Mouse (Mus musculus): ENCODE data around the gene Tmem119. TPM values are rescaled to one million over a fixed set of nuclear protein-coding genes. Genes with fewer than 3 reads are reported as not detected.
"Not testable (repeated sequence)": the region's sequence is repeated elsewhere in the genome, so short reads cannot be mapped to it uniquely, and the experiment has no call there.

Gene Tmem119
- polyA plus RNA-seq, 1 experiment from 2014 or later: 131 TPM

GRCm38 (mm10) chr5:113781875-113782274, 18.4 kb downstream of the Tmem119 start:
- no peak for DNase-seq (ENCODE audit: low spot score)
- Histone ChIP-seq H3K9me3 (ENCODE audit: control insufficient read depth, low read length) (no peaks in the 10 kb centered on the region), H3K27ac (replicated peaks; ENCODE audit: low read depth, low read length) (no peak overlapping the region), H3K4me1 (ENCODE audit: control insufficient read depth, insufficient read depth, low read length) (peaks cover 23% of the 10 kb centered on the region), H3K4me3 (ENCODE audit: low read depth, low read length) (no peak overlapping the region), H3K4me2 (ENCODE audit: low read depth, severe bottlenecking) (no peak overlapping the region), H3K36me3 (ENCODE audit: control insufficient read depth, insufficient read depth, low read length) (no peaks in the 10 kb centered on the region; the same call in 1 of the 2 replicates), H3K9ac (ENCODE audit: low read length) (no peak overlapping the region), H3K27me3 (ENCODE audit: control insufficient read depth, insufficient read depth, low read length) (no peaks in the 10 kb centered on the region)
- no peak for ATAC-seq (ENCODE audit: insufficient number of reproducible peaks, low FRiP score, low TSS enrichment, low read depth)
- WGBS: 82% methylated on average over 7 of the region's 7 CpGs

- H3K27ac ChIP-seq (replicated peaks; ENCODE audit: low read depth, low read length): peak overlapping the region; percentile 42; the same call in 1 of the 2 replicates
Observed at GRCm38 (mm10) chr5:113781254-113781653, 19.1 kb downstream of the Tmem119 start.

GRCm38 (mm10) chr5:113780763-113781162, 19.6 kb downstream of the Tmem119 start:
- Histone ChIP-seq H3K4me1 (ENCODE audit: control insufficient read depth, insufficient read depth, low read length) (peaks cover 23% of the 10 kb centered on the region), H3K27me3 (ENCODE audit: control insufficient read depth, insufficient read depth, low read length) (no peaks in the 10 kb centered on the region), H3K9ac (ENCODE audit: low read length) (no peak overlapping the region), H3K36me3 (ENCODE audit: control insufficient read depth, insufficient read depth, low read length) (peaks cover 1% of the 10 kb centered on the region; the same call in 1 of the 2 replicates), H3K4me3 (ENCODE audit: low read depth, low read length) (no peak overlapping the region), H3K9me3 (ENCODE audit: control insufficient read depth, low read length) (no peaks in the 10 kb centered on the region), H3K27ac (replicated peaks; ENCODE audit: low read depth, low read length) (peak overlapping the region; percentile 42; the same call in 1 of the 2 replicates), H3K4me2 (ENCODE audit: low read depth, severe bottlenecking) (no peak overlapping the region)
- no peak for ATAC-seq (ENCODE audit: insufficient number of reproducible peaks, low FRiP score, low TSS enrichment, low read depth)
- WGBS: 84% methylated on average over 5 of the region's 5 CpGs
- DNase-seq (ENCODE audit: low spot score): no peak

More at GRCm38 (mm10) chr5:113781254-113781653, 19.1 kb downstream of the Tmem119 start:
- no peak overlapping the region for H3K4me2 ChIP-seq (ENCODE audit: low read depth, severe bottlenecking)
- H3K4me1 ChIP-seq (ENCODE audit: control insufficient read depth, insufficient read depth, low read length): peaks cover 23% of the 10 kb centered on the region
- H3K27me3 ChIP-seq (ENCODE audit: control insufficient read depth, insufficient read depth, low read length): no peaks in the 10 kb centered on the region
- no peaks in the 10 kb centered on the region; the same call in 1 of the 2 replicates for H3K36me3 ChIP-seq (ENCODE audit: control insufficient read depth, insufficient read depth, low read length)
- no peak for DNase-seq (ENCODE audit: low spot score)
- no peak overlapping the region for H3K9ac ChIP-seq (ENCODE audit: low read length)
- no peaks in the 10 kb centered on the region for H3K9me3 ChIP-seq (ENCODE audit: control insufficient read depth, low read length)
- no peak for ATAC-seq (ENCODE audit: insufficient number of reproducible peaks, low FRiP score, low TSS enrichment, low read depth)
- 64% methylated on average over 7 of the region's 7 CpGs for WGBS
- no peak overlapping the region for H3K4me3 ChIP-seq (ENCODE audit: low read depth, low read length)

- Histone ChIP-seq H3K4me2 (ENCODE audit: low read depth, severe bottlenecking) (no peak overlapping the region), H3K27ac (replicated peaks; ENCODE audit: low read depth, low read length) (no peak overlapping the region), H3K36me3 (ENCODE audit: control insufficient read depth, insufficient read depth, low read length) (peaks cover 2% of the 10 kb centered on the region; the same call in 1 of the 2 replicates), H3K4me3 (ENCODE audit: low read depth, low read length) (no peak overlapping the region), H3K4me1 (ENCODE audit: control insufficient read depth, insufficient read depth, low read length) (peaks cover 23% of the 10 kb centered on the region), H3K9me3 (ENCODE audit: control insufficient read depth, low read length) (no peaks in the 10 kb centered on the region), H3K9ac (ENCODE audit: low read length) (no peak overlapping the region), H3K27me3 (ENCODE audit: control insufficient read depth, insufficient read depth, low read length) (no peaks in the 10 kb centered on the region)
- DNase-seq (ENCODE audit: low spot score): no peak
- WGBS: 96% methylated on average over 3 of the region's 3 CpGs
- peak; percentile 23; the same call in 1 of the 2 replicates for ATAC-seq (ENCODE audit: insufficient number of reproducible peaks, low FRiP score, low TSS enrichment, low read depth)
Observed at GRCm38 (mm10) chr5:113780082-113780752, 20.1 kb downstream of the Tmem119 start.

GRCm38 (mm10) chr5:113779569-113779968, 20.7 kb downstream of the Tmem119 start:
- DNase-seq (ENCODE audit: low spot score) (no peak), ATAC-seq (ENCODE audit: insufficient number of reproducible peaks, low FRiP score, low TSS enrichment, low read depth) (no peak)
- no peak overlapping the region for H3K4me3 ChIP-seq (ENCODE audit: low read depth, low read length)
- no peak overlapping the region for H3K27ac ChIP-seq (replicated peaks; ENCODE audit: low read depth, low read length)
- no peaks in the 10 kb centered on the region for H3K9me3 ChIP-seq (ENCODE audit: control insufficient read depth, low read length)
- peaks cover 6% of the 10 kb centered on the region; the same call in 1 of the 2 replicates for H3K36me3 ChIP-seq (ENCODE audit: control insufficient read depth, insufficient read depth, low read length)
- WGBS: 76% methylated on average over 5 of the region's 5 CpGs
- no peak overlapping the region for H3K9ac ChIP-seq (ENCODE audit: low read length)
- H3K4me1 ChIP-seq (ENCODE audit: control insufficient read depth, insufficient read depth, low read length): peaks cover 20% of the 10 kb centered on the region
- no peak overlapping the region for H3K4me2 ChIP-seq (ENCODE audit: low read depth, severe bottlenecking)
- H3K27me3 ChIP-seq (ENCODE audit: control insufficient read depth, insufficient read depth, low read length): no peaks in the 10 kb centered on the region

- not testable (repeated sequence) for H3K9ac ChIP-seq (ENCODE audit: low read length); H3K4me2 ChIP-seq (ENCODE audit: low read depth, severe bottlenecking); ATAC-seq (ENCODE audit: insufficient number of reproducible peaks, low FRiP score, low TSS enrichment, low read depth); H3K36me3 ChIP-seq (ENCODE audit: control insufficient read depth, insufficient read depth, low read length); H3K4me1 ChIP-seq (ENCODE audit: control insufficient read depth, insufficient read depth, low read length); H3K27me3 ChIP-seq (ENCODE audit: control insufficient read depth, insufficient read depth, low read length); H3K9me3 ChIP-seq (ENCODE audit: control insufficient read depth, low read length); H3K27ac ChIP-seq (replicated peaks; ENCODE audit: low read depth, low read length); H3K4me3 ChIP-seq (ENCODE audit: low read depth, low read length); DNase-seq (ENCODE audit: low spot score)
- 90% methylated on average over 8 of the region's 8 CpGs for WGBS
Observed at GRCm38 (mm10) chr5:113777728-113778127, 22.6 kb downstream of the Tmem119 start.

- H3K4me2 ChIP-seq (ENCODE audit: low read depth, severe bottlenecking): no peak overlapping the region
- no peak overlapping the region for H3K27ac ChIP-seq (replicated peaks; ENCODE audit: low read depth, low read length)
- DNase-seq (ENCODE audit: low spot score): no peak
- no peaks in the 10 kb centered on the region for H3K27me3 ChIP-seq (ENCODE audit: control insufficient read depth, insufficient read depth, low read length)
- no peaks in the 10 kb centered on the region for H3K9me3 ChIP-seq (ENCODE audit: control insufficient read depth, low read length)
- 93% methylated on average over 8 of the region's 8 CpGs for WGBS
- ATAC-seq (ENCODE audit: insufficient number of reproducible peaks, low FRiP score, low TSS enrichment, low read depth): no peak
- no peak overlapping the region for H3K4me3 ChIP-seq (ENCODE audit: low read depth, low read length)
- H3K36me3 ChIP-seq (ENCODE audit: control insufficient read depth, insufficient read depth, low read length): peaks cover 6% of the 10 kb centered on the region; the same call in 1 of the 2 replicates
- H3K9ac ChIP-seq (ENCODE audit: low read length): no peak overlapping the region
- H3K4me1 ChIP-seq (ENCODE audit: control insufficient read depth, insufficient read depth, low read length): peaks cover 6% of the 10 kb centered on the region; the same call in 1 of the 2 replicates
Observed at GRCm38 (mm10) chr5:113776896-113777226, 23.5 kb downstream of the Tmem119 start.

GRCm38 (mm10) chr5:113776128-113776895, 24.0 kb downstream of the Tmem119 start:
- WGBS: 94% methylated on average over 15 of the region's 15 CpGs
- no peak overlapping the region for H3K27ac ChIP-seq (replicated peaks; ENCODE audit: low read depth, low read length)
- no peaks in the 10 kb centered on the region for H3K27me3 ChIP-seq (ENCODE audit: control insufficient read depth, insufficient read depth, low read length)
- peaks cover 6% of the 10 kb centered on the region; the same call in 1 of the 2 replicates for H3K36me3 ChIP-seq (ENCODE audit: control insufficient read depth, insufficient read depth, low read length)
- H3K9me3 ChIP-seq (ENCODE audit: control insufficient read depth, low read length): no peaks in the 10 kb centered on the region
- no peak for ATAC-seq (ENCODE audit: insufficient number of reproducible peaks, low FRiP score, low TSS enrichment, low read depth)
- peaks cover 5% of the 10 kb centered on the region; the same call in 1 of the 2 replicates for H3K4me1 ChIP-seq (ENCODE audit: control insufficient read depth, insufficient read depth, low read length)
- no peak overlapping the region for H3K4me3 ChIP-seq (ENCODE audit: low read depth, low read length)
- H3K4me2 ChIP-seq (ENCODE audit: low read depth, severe bottlenecking): no peak overlapping the region
- H3K9ac ChIP-seq (ENCODE audit: low read length): no peak overlapping the region
- no peak for DNase-seq (ENCODE audit: low spot score)

Measured in limb, embryonic 11.5 days (tissue).